Mouse (Mus musculus): ENCODE results near the gene Rnaset2b.
"Not testable (repeated sequence)": the region's sequence is repeated elsewhere in the genome, so short reads cannot be mapped to it uniquely, and the experiment has no call there.

Gene Rnaset2b

DNA sequence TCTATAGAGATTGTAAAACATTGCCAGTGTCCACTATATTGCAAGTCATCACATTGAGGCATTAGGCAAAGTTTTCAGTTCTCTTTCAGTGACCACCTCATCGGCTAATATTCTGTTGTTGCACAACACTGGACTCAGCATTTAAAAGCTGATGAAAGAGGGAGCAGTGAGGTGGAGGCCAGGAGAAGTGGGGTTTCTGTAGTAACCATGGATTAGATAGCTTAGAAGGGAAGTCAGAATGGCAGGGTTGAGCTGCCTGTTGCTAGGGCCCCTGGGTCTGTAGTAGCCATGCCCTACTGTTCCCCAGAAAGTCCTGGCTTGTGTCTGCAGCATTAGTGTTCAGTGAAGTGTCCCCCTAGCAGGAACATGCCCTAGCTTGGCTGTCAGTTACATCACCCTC is 15.7 kb downstream of the Rnaset2b start:
- not testable (repeated sequence) for DNase-seq

DNA sequence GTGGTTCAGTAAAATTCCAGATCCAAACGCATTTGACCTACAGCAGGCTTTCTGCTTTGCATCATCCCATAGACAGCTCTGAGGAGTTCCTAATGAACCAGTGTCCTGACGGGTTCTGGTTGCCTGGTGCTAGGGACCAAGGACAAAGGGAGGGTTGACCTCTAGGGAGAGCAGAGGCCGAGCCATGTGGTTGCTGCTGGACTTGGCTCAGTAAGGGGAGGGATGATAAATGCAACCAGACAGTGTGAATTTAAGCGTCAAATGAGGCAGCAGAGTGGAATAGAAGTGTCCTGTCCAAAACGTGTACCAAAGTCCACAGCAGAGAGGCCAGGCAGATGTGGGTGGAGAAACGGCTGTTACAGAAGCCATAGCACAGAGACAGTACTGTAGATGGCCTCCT is 25.1 kb downstream of the Rnaset2b start:
- not testable (repeated sequence) for DNase-seq

DNA sequence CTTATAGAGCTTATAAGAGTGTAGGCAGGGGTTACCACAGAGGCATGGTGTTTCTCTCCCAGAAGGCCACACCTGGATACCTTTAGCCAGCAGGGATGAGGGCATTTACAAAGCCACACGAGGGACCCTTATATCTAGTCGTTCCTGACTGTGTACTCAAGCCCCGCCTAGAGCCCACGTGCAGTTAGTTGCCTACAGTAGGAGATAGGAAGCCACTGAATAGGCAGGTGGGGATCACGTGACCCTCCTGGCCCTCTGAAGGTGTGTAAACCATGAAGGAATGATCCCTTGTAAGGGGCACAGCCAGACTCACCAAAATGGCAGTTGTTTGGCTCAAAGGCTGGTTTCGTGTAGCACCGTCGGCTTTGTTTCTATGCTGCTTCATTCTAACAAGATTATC is 26.4 kb downstream of the Rnaset2b start:
- peak; percentile 14 for DNase-seq

DNA sequence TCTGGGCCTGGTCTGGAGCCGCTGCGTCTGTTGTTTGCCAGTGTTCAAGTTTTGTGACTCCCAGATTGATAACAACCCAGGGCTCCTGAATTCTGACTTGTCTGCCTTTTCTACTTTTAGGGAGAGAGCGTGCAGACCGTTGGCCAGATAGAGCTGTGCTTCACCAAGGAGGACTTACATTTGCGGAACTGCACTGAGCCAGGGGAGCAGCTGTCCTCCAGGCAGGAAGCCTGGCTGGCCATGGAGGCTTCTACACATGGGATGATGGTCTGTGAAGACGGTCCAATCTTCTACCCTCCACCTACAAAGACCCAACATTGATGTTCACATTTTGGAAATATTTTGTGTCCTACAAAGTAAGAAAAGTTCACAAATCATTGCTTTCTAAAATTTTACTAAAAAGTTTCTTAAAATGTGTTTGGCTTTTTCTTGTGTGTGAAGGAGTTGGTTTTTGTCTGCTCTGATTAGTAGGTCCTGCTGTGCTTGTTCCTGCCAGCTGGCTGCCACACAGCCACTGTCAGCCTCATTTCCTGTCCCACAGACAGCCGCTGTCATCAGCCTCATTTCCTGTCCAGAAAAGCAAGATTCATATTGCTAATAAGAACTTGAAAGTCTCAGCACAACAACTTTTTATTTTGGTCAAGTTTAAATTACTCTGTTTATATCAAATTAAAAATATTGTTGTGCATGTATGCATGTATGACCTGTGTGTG is 27.5 kb downstream of the Rnaset2b start:
- DNase-seq = not testable (repeated sequence)

DNA sequence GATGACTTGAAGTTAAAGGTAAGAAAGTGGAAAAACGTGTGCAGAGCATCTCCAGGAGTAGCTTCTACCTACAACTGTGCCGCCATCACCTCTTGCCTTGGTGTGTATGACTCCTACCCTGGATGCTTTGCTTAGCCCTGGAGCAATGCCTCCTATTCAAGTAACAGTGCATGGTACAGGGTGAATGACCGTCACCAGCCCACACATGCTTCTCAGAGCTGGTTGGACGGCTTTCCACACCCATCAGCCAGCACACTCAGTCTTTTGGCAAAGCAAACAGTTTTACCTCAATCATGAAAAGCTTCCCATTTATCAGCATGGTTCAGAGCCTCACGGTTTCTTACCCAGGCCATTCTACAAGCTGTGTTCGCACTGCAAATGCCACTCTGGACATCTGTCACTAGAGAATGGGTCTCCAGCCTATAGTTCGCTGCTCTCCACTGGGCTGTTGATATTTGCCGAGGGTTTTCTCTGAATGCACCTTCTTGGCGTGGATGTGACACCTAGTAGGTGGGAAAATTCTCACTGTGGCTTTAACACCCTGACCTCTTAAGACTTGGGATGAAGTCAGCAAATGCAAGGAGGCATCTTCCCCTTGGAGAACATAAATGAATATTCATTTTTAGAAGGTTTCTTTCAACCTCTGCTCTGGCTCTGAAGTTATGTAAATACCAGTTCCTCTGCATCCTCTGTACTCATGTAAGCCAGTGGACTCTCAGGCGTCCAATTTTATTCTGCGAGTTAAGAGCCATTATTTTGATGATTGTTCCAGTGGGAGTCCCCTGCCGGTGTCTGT is 31.6 kb downstream of the Rnaset2b start:
- not testable (repeated sequence) for DNase-seq

DNA sequence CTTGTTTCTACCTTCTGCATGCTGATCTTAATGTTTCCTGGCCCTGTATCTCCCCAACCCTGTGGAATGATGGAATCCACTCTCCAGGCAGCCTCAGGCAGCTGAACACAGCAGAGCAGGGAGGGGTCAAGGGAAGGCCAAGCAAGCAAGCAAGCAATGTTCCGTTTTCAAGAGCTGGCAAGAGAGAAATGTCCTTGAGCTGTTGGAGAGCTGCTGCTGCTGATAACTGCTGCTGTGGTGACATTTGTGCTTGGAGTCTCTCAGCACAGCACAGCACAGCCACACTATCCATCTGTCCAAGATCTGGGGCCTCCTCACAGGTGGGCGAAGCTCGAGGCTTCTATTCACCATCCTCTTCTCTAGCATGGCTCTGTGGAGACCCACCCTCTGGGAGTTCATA is 33.0 kb downstream of the Rnaset2b start:
- not testable (repeated sequence) for DNase-seq

DNA sequence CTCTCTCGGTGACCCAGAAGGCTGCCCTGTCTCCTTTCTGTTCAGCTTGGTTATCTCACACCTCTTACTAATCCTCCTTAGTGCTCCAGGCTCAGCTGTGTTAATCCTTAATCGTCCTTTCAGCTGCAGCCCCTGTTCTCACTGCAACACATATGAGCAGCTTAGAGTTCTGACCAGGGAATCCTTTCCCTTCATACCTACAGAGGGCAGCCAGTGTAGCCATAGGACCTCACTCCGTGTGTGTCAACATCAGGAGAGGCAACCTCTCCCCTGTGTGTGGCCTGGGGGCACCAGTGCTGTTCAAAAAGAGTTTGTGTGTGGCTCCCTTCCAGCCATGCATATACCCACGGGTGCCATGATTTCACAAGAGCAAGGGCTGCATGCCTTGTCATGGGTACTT is 35.2 kb downstream of the Rnaset2b start:
- DNase-seq = not testable (repeated sequence)

DNA sequence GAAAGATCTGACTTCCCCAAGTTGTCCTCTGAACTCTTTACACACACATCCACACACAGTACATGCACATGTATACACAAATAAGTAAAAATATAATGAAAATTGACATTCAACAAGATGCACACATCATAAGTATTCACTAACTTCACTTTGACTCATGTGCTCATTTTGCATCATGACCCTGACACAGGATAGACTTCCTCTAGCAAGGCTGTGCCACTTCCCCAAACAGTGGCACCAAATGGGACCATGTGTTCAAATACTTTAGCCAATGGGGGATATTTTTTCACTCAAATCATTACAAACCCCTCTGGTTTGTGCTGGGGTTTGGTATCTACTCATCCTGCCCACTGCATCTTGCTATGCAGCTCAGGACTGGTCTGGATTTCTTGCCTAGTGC is 38.5 kb downstream of the Rnaset2b start:
- DNase-seq = not testable (repeated sequence)

DNA sequence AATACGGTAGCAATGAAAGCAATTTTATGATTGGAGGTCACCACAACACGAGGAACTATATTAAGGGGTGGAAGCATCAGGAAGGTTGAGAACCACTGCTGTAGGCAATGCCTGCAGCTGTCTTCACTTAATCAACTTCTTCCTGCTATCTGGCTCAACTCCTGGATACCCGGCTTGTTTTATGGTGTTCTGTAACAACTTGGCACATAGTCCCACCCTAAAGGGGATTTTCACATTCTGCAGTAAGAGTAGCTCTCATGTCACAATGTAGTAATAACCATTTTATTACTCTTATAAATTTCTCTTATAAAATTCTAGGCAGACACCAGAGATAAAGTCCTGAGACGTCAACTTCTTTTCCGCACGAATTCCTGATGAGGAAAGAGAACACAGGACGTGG is 39.0 kb downstream of the Rnaset2b start:
- not testable (repeated sequence) for DNase-seq

DNA sequence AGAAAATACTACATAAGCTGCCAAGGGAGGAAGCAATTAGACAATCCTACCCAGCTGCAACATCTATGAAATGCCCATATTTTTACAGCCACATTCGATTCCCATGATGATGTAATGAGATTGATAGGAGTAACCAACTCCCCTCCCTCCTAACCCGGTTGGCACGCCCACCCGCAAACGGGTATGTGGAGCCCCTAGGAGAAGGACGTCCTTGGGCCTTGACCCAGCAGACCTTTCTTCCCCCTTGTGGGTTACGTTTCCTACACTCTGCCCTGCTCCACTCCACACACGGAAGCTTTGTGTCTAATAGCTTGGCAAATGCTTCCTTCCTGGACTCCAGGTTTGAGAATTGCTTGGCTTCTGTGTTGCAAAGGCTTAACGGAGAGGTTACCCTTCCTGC is 39.5 kb downstream of the Rnaset2b start:
- DNase-seq = not testable (repeated sequence)

DNA sequence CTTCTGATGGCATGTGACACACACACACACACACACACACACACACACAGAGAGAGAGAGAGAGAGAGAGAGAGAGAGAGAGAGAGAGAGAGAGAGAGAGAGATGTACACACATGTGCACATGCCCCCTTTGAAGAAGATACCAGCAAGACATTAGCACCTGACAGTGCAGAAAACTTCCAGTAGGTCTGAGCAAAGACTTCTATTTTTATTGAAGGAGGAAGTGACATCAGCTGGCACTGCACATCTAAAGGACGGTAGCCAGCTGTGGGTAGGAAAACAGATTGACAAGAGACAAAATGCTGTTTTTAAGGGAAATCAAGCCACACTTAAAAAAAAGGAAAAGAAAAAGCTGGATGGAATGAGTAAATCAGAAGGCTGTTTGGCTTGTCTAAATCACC is 43.8 kb downstream of the Rnaset2b start:
- DNase-seq = not testable (repeated sequence)

DNA sequence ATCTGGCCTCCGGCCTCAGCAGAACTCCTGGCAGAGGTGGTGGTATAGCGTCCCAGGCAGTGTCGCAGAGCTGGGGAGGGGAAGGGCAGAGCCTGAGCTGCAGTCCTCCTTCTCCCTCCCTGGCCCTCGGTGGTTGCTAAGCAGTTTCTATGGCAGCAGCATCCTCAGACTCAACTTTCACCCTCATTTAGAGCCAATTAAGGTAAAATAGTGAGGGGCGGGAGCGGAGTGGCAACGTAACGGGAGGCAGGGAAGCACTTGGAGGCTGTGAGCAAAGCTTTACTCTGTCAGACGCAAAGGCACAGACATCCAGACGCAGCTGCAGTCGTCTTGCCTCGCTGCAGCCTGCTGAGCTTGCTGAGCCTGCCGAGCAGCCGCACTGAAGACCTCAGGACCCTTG is 54.8 kb downstream of the Rnaset2b start, which contains the start of gene Gm1604a:
Gene Gm1604a, plus strand, starts transcription at position 312 of the 400 bp plus-strand sequence.
- DNase-seq = not testable (repeated sequence)

DNA sequence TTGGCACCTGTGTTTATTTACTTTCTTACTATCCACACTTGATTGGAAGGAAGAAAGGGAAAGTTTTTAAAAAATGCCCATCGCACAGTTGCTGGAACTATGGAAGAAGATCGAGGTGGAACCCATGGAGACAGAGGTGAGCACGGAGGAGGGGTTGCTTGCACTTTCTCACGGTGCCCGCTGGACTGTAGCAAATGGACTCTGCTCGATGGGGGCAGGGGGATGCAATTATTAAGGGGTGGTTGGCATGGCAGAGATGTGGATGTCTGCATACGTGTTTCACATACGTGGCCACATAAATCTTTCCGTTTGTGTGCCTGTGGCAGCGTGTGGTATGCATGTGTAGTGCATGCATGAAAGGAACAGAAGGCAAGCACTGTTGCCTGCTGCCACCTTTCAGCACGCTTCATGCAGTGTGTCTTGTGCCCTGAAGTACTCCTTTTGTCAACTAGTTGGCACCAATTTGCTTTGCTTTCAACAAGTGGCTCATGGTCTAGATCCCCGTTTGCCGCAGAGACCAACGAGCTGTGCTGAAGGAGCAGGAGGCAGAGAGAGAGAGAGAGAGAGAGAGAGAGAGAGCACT is 55.4 kb downstream of the Rnaset2b start:
- not testable (repeated sequence) for DNase-seq

DNA sequence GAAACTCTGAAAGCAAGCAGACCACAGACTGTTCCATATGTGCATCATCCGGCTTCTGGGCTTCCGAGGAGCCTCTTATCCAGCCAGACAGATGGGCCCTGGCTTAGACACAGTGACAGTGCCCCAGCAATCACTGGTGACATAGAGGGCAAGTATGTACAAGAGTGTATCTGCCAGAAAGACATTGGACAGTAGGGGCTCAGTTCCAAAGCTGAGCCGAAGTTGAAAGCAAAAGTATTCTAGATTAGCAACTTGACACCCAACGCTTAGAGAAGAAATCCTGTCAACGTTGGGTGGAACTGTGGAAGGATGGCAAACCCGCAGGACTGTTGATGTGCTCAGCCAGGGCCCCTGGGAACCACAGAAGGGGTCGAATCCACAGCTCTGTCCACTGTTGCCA is 59.8 kb downstream of the Rnaset2b start:
- DNase-seq = not testable (repeated sequence)

DNA sequence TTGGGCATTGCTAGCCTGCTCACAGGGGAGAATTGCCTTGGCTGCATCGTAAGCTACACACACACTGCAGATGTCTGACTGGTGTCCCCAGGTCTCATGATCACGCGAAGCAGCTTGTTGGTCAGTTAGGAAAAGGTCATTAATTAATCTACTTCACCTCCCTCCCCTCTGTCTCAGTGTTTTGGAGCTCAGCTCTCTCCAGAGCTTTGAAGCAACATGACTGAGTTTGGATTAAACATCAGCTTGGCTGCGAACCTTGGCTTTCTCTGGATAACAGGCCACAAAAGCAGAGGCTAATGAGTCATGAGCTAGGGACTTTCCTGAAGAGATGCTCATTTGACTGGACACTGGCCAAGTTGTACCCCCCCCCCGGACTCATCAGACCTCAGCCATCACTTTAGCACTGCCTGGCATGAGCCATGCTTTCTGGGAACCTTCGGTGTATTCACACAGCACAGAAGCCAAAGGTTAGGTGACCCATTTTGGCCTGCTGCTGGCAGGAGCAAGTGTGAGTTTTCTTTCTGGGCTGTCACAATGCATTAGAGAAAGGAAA is 60.3 kb downstream of the Rnaset2b start:
- not testable (repeated sequence) for DNase-seq

DNA sequence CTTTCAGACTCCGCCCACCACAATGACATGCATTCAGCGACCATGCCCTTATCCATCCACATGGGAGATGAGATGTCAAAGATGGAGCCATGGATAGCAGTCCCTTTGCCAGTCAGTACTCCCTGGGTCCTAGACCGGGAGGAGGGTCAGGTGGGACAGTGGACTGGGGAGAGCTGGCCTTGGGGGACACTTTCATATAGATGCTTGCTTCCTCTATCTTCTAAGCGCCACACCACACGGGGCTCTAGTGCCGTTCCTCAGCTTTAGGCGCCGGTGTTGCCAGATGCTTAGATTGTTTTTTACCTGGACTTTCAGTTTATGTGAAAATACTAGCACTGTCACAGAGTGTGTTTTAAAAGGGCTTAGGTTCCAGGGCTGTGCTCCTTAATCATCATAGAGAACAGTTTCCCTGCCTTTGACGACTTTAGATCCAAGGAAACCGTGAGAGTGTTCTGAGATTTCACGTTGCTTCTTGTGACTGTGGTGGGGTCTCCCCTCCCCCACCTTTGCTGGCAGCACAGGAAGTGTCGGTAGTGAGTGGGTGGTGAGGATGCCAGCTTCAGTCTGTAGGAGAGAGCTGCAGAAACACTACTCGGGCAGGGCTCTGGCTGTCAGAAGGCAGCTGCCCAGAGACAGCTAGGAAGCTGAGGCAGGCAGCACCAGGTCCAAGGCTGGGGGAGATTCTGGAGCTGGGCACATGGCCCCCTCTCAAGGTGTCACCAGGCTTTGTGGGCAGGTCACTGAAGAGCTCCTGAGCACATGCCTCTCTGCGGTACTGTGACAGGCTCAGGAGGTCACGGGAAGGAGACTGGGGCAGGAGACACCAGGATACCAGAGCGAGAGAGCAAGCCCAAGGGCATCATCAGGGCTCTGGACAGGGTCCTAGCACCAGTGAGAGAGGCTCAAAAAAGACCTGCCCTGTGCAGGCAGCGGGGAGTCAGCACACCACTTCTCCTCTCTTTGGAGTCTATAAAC is 63.0 kb downstream of the Rnaset2b start:
- DNase-seq = not testable (repeated sequence)

Data from cerebellum, adult 9-11 months (tissue).